In the genomic region with DNA sequence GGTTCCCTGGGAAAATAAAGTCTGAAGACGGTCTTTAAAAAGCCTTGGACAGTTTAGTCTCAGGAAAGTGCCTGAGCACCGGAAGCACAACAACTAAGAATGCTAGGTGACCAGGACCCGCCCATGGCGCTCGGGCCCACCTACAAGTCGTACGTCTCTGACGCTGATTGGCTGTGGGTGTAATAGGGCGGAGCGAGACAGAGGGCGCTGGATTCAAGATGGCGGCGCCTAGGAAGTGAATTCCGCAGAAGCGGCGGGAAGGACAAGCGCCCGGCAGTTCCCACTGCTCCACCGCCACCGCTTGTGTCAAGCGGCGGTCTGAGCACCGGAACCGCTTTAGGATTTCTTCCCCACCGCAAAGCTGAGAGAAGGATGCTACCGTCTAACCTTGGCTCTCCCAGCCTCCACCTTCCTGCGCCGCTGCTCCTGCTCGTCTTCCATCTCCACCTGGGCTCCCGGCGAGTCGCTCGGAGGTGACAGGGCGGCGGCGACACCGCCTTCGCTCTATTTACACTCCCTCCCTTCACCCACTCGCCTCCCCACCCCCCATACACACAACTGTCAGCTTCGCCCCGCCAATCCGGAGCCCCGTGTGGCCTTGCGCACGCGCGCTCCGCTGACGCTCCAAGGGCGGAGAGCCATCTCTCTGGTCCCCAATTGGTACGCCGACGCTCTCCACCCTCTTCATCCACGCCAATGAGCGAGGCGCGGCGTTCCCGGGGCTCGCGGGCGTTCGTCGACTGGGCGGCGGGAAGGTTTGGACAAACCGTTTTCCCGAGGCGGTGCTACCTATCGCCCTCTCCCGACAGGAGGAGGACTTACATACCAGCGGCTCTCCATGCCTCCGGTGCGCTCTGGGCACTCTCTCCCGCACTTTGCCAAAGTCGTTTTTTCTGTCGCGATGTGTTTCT, we compare ENCODE assay signal across 8 mouse cellular contexts. TPM values are rescaled to one million over a fixed set of nuclear protein-coding genes. Genes with fewer than 3 reads are reported as not detected.
DNase-seq lines count a peak whose midpoint lies in the region; ATAC-seq and TF ChIP-seq lines count a peak whose summit lies in the region.

Gene Pcnt (minus strand): TSS at position 609 of the 911 bp plus-strand sequence.

- ATAC-seq in heart, embryonic 15.5 days (replicated peaks; ENCODE audit: insufficient number of reproducible peaks, insufficient read depth, low FRiP score, low read depth), result peak; percentile 98
- ATAC-seq in liver, embryonic 14.5 days (ENCODE audit: insufficient read depth), result peak; percentile 97
- ATAC-seq in neural tube, embryonic 11.5 days (ENCODE audit: insufficient read depth, low FRiP score, low TSS enrichment), result peak; percentile 98
- ATAC-seq in stomach, postnatal 0 days (ENCODE audit: low FRiP score, low TSS enrichment), result peak; percentile 99

- peak; percentile 52 for TF ChIP-seq EP300 in liver, embryonic 14.5 days (IDR thresholded peaks at IDR 0.05; ENCODE audit: low read depth)
- TF ChIP-seq EP300 in stomach, postnatal 0 days (optimal IDR thresholded peaks at IDR 0.05), result no peak

- peak; percentile 93 to 96 for DNase-seq in CD8-positive naive resting alpha-beta T cell, adult 2 months (ENCODE audit: low read depth in 2 of 2, low spot score in 2 of 2)
- DNase-seq in c-Kit-positive CD71-negative TER-119-negative erythroid progenitor cells, embryonic 14.5 days (ENCODE audit: low read depth), result peak; percentile 97
- peak; percentile 95 for DNase-seq in forebrain, embryonic 10.5 days (ENCODE audit: extremely low spot score, low spot score)
- peak; percentile 97 to 99 for DNase-seq in kidney, postnatal 25 days
- DNase-seq in liver, embryonic 14.5 days (ENCODE audit: low read depth in 3 of 3, low spot score in 3 of 3), result peak; percentile 97 to 98 (median 97)
- peak; percentile 99 for DNase-seq in neural tube, embryonic 11.5 days (ENCODE audit: low spot score)
- peak; percentile 98 for DNase-seq in stomach, postnatal 0 days (ENCODE audit: low spot score)

- no peaks in the 10 kb centered on the region for H3K9me3 ChIP-seq in forebrain, embryonic 10.5 days
- H3K9me3 ChIP-seq in heart, embryonic 15.5 days (replicated peaks), result no peaks in the 10 kb centered on the region
- H3K9me3 ChIP-seq in liver, embryonic 14.5 days (ENCODE audit: control insufficient read depth, low read length), result no peaks in the 10 kb centered on the region
- no peaks in the 10 kb centered on the region for H3K9me3 ChIP-seq in neural tube, embryonic 11.5 days (ENCODE audit: control insufficient read depth, low read length)
- no peaks in the 10 kb centered on the region for H3K9me3 ChIP-seq in stomach, postnatal 0 days (ENCODE audit: control insufficient read depth, low read length)

- peak within 1 kb of the TSS; percentile 83 for H3K4me2 ChIP-seq in heart, embryonic 15.5 days
- H3K4me2 ChIP-seq in liver, embryonic 14.5 days (ENCODE audit: low read depth), result peak within 1 kb of the TSS; percentile 86
- peak within 1 kb of the TSS; percentile 75 for H3K4me2 ChIP-seq in neural tube, embryonic 11.5 days (ENCODE audit: low read depth)
- peak within 1 kb of the TSS; percentile 74 for H3K4me2 ChIP-seq in stomach, postnatal 0 days (replicated peaks; ENCODE audit: low read depth)

- WGBS in forebrain, embryonic 10.5 days, result under 1% methylated on average over 78 of the region's 78 CpGs
- WGBS in heart, embryonic 15.5 days, result under 1% methylated on average over 78 of the region's 78 CpGs
- under 1% methylated on average over 78 of the region's 78 CpGs for WGBS in liver, embryonic 14.5 days (ENCODE audit: insufficient replicate concordance)
- WGBS in neural tube, embryonic 11.5 days, result under 1% methylated on average over 78 of the region's 78 CpGs
- under 1% methylated on average over 77 of the region's 78 CpGs for WGBS in stomach, postnatal 0 days

- peaks cover 22% of the 10 kb centered on the region for H3K4me1 ChIP-seq in forebrain, embryonic 10.5 days
- peaks cover 32% of the 10 kb centered on the region for H3K4me1 ChIP-seq in heart, embryonic 15.5 days (replicated peaks)
- peaks cover 29 to 34% of the 10 kb centered on the region in 2 experiments for H3K4me1 ChIP-seq in liver, embryonic 14.5 days (replicated peaks; ENCODE audit: control insufficient read depth in 2 of 2, insufficient read depth in 2 of 2, low read length in 1 of 2)
- H3K4me1 ChIP-seq in neural tube, embryonic 11.5 days (ENCODE audit: control insufficient read depth, insufficient read depth, low read length), result peaks cover 2% of the 10 kb centered on the region; the same call in 1 of the 2 replicates
- 0 out of 2 replicates have a peak, but pooled peaks cover 2% of the 10 kb centered on the region for H3K4me1 ChIP-seq in stomach, postnatal 0 days (replicated peaks; ENCODE audit: control insufficient read depth, insufficient read depth)

- H3K4me3 ChIP-seq in forebrain, embryonic 10.5 days, result peak within 1 kb of the TSS; percentile 87
- peak within 1 kb of the TSS; percentile 85 for H3K4me3 ChIP-seq in heart, embryonic 15.5 days
- peak within 1 kb of the TSS; percentile 83 to 88 for H3K4me3 ChIP-seq in liver, embryonic 14.5 days (ENCODE audit: insufficient read depth in 1 of 2, low read depth in 2 of 2, low read length in 2 of 2)
- peak within 1 kb of the TSS; percentile 92 for H3K4me3 ChIP-seq in neural tube, embryonic 11.5 days (ENCODE audit: low read depth, low read length)
- H3K4me3 ChIP-seq in stomach, postnatal 0 days (ENCODE audit: low read depth, low read length), result peak within 1 kb of the TSS; percentile 89

- no peaks in the 10 kb centered on the region for H3K27me3 ChIP-seq in forebrain, embryonic 10.5 days (ENCODE audit: poor library complexity, severe bottlenecking)
- no peaks in the 10 kb centered on the region for H3K27me3 ChIP-seq in heart, embryonic 15.5 days
- H3K27me3 ChIP-seq in liver, embryonic 14.5 days (ENCODE audit: control insufficient read depth, insufficient read depth, low read length), result no peaks in the 10 kb centered on the region
- H3K27me3 ChIP-seq in neural tube, embryonic 11.5 days (ENCODE audit: control insufficient read depth, insufficient read depth, low read length), result no peaks in the 10 kb centered on the region
- no peaks in the 10 kb centered on the region for H3K27me3 ChIP-seq in stomach, postnatal 0 days (ENCODE audit: control insufficient read depth, insufficient read depth, low read length)

- peak within 1 kb of the TSS; percentile 80 for H3K9ac ChIP-seq in heart, embryonic 15.5 days
- H3K9ac ChIP-seq in liver, embryonic 14.5 days (replicated peaks), result peak within 1 kb of the TSS; percentile 89
- H3K9ac ChIP-seq in neural tube, embryonic 11.5 days (ENCODE audit: low read length), result peak within 1 kb of the TSS; percentile 92
- H3K9ac ChIP-seq in stomach, postnatal 0 days (ENCODE audit: low read length), result peak within 1 kb of the TSS; percentile 86

- peaks cover 34% of the 10 kb centered on the region for H3K36me3 ChIP-seq in forebrain, embryonic 10.5 days (replicated peaks)
- H3K36me3 ChIP-seq in heart, embryonic 15.5 days, result peaks cover 23% of the 10 kb centered on the region
- peaks cover 23% of the 10 kb centered on the region for H3K36me3 ChIP-seq in liver, embryonic 14.5 days (replicated peaks; ENCODE audit: control insufficient read depth, insufficient read depth, low read depth)
- H3K36me3 ChIP-seq in neural tube, embryonic 11.5 days (ENCODE audit: control insufficient read depth, insufficient read depth, low read length), result peaks cover 3% of the 10 kb centered on the region
- no peaks in the 10 kb centered on the region for H3K36me3 ChIP-seq in stomach, postnatal 0 days (ENCODE audit: control insufficient read depth, insufficient read depth, low read length)

- peak; percentile 90 for TF ChIP-seq CTCF in liver, embryonic 14.5 days (IDR thresholded peaks at IDR 0.05; ENCODE audit: low read depth)
- peak; percentile 87 for TF ChIP-seq CTCF in stomach, postnatal 0 days (IDR thresholded peaks at IDR 0.05; ENCODE audit: low read depth)

- peak within 1 kb of the TSS; percentile 94 for H3K27ac ChIP-seq in forebrain, embryonic 10.5 days
- H3K27ac ChIP-seq in heart, embryonic 15.5 days, result peak within 1 kb of the TSS; percentile 98
- peak within 1 kb of the TSS; percentile 85 for H3K27ac ChIP-seq in liver, embryonic 14.5 days
- H3K27ac ChIP-seq in neural tube, embryonic 11.5 days (ENCODE audit: low read depth, low read length), result peak within 1 kb of the TSS; percentile 84
- H3K27ac ChIP-seq in stomach, postnatal 0 days (replicated peaks), result peak within 1 kb of the TSS; percentile 99

RNA-seq across cellular contexts. Expression of gene Pcnt, which starts in this region (rescaled TPM):
- 21.5 and 25.0 TPM in 2 replicates for polyA plus RNA-seq in forebrain, embryonic 10.5 days (2016; fragmentation: Nextera tagmentation; extraction: Ambion mirVana)
- 9.9 and 11.9 TPM in 2 replicates for polyA plus RNA-seq in heart, embryonic 15.5 days (2015; fragmentation: Nextera tagmentation; extraction: Ambion mirVana)
- 9.9 and 19.9 TPM in 2 replicates for polyA plus RNA-seq in liver, embryonic 14.5 days (2012; rRNA removed)
- 9.3 and 11.6 TPM in 2 replicates for polyA plus RNA-seq in liver, embryonic 14.5 days (2014; fragmentation: Nextera tagmentation; extraction: Ambion mirVana)
- polyA plus RNA-seq in neural tube, embryonic 11.5 days (2014; fragmentation: Nextera tagmentation; extraction: Ambion mirVana), result 15.6 and 16.9 TPM in 2 replicates
- 4.9 and 5.1 TPM in 2 replicates for polyA plus RNA-seq in stomach, postnatal 0 days (2015; fragmentation: Nextera tagmentation; extraction: Ambion mirVana)

Comparison
In these comparisons a context has a peak if more than half of its experiments do, and no peak if none do; other contexts are left out.
1. Peak in every context shown above with its lines: DNase-seq, ATAC-seq, H3K4me3 ChIP-seq and H3K27ac ChIP-seq.